Mouse (Mus musculus) heart, embryonic 10.5 days (tissue): ENCODE results near the gene Fam213b. TPM values are rescaled to one million over a fixed set of nuclear protein-coding genes. Genes with fewer than 3 reads are reported as not detected.

Experiments
- polyA plus RNA-seq: library from polyadenylated mRNA; unstranded; fragments of >200 nt; fragmentation: Nextera tagmentation; extraction: Ambion mirVana; gene quantifications from 2 replicates; pipeline ENCODE4 v1.2.1, GENCODE M21; 2016

Fam213b gene
- polyA plus RNA-seq, 1 experiment from 2014 or later = 32.3 TPM

Other genes starting within 250 kb of the Fam213b start
- not detected in 2 replicates for gene Actrt2, start 231.3 kb downstream of the Fam213b start, polyA plus RNA-seq
- 0.39 and 0.44 TPM in 2 replicates for gene Ttc34, start 61.7 kb downstream of the Fam213b start, polyA plus RNA-seq
- 0.12 and 0.62 TPM in 2 replicates for gene Mmel1, start 29.6 kb downstream of the Fam213b start, polyA plus RNA-seq
- 1.6 and 2.6 TPM in 2 replicates for gene Tnfrsf14, start 29.4 kb upstream of the Fam213b start, polyA plus RNA-seq
- 0.15 and 0.26 TPM in 2 replicates for gene Hes5, start 61.8 kb upstream of the Fam213b start, polyA plus RNA-seq
- 45.3 and 49.2 TPM in 2 replicates for gene Pank4, start 65.0 kb upstream of the Fam213b start, polyA plus RNA-seq
- 0.41 and 0.57 TPM in 2 replicates for gene Plch2, start 157.6 kb upstream of the Fam213b start, polyA plus RNA-seq
- 17.3 and 19.4 TPM in 2 replicates for gene Pex10, start 167.9 kb upstream of the Fam213b start, polyA plus RNA-seq
- 144 and 165 TPM in 2 replicates for gene Rer1, start 187.2 kb upstream of the Fam213b start, polyA plus RNA-seq
- 3.6 and 4.6 TPM in 2 replicates for gene Morn1, start 187.4 kb upstream of the Fam213b start, polyA plus RNA-seq